Mouse (Mus musculus): ENCODE results near the gene Krtap31-2. TPM values are rescaled to one million over a fixed set of nuclear protein-coding genes. Genes with fewer than 3 reads are reported as not detected.

The Krtap31-2 gene
- polyA plus RNA-seq (2014; fragmentation: Illumina TruSeq; extraction: RNeasy Lipid Tissue Mini Kit (QIAGEN cat#74804); ENCODE audit: insufficient read depth, low read depth, low replicate concordance), result not detected

GRCm38 (mm10) chr11:99935991-99936390, at the start of gene Krtap31-2:
TSS of gene Krtap31-2 (plus strand) at chr11:99936291.

GRCm38 (mm10) chr11:99907620-99908019, 28.5 kb upstream of the Krtap31-2 start, which contains the start of gene Krtap31-1:
TSS of gene Krtap31-1 (plus strand) at chr11:99907920.

GRCm38 (mm10) chr11:99914451-99914850, 21.6 kb upstream of the Krtap31-2 start, which contains the start of gene Gm11565:
TSS of gene Gm11565 (plus strand) at chr11:99914751.

GRCm38 (mm10) chr11:99948175-99948574, 12.1 kb downstream of the Krtap31-2 start, which contains the start of gene Krtap9-5:
TSS of gene Krtap9-5 (plus strand) at chr11:99948475.

GRCm38 (mm10) chr11:99978953-99979352, 42.9 kb downstream of the Krtap31-2 start, which contains the start of gene Krtap29-1:
TSS of gene Krtap29-1 (minus strand) at chr11:99979053.

GRCm38 (mm10) chr11:99986180-99986647, 50.1 kb downstream of the Krtap31-2 start, which contains the start of gene Krtap16-1:
TSS of gene Krtap16-1 (minus strand) at chr11:99986597.

Other genes with a start within 250 kb of the Krtap31-2 start
- not detected for gene Gm14190, start 245.6 kb upstream of the Krtap31-2 start, polyA plus RNA-seq (2014; fragmentation: Illumina TruSeq; extraction: RNeasy Lipid Tissue Mini Kit (QIAGEN cat#74804); ENCODE audit: insufficient read depth, low read depth, low replicate concordance)
- not detected for gene Gm14180, start 202.0 kb upstream of the Krtap31-2 start, polyA plus RNA-seq (2014; fragmentation: Illumina TruSeq; extraction: RNeasy Lipid Tissue Mini Kit (QIAGEN cat#74804); ENCODE audit: insufficient read depth, low read depth, low replicate concordance)
- gene Gm11595, start 163.4 kb upstream of the Krtap31-2 start, polyA plus RNA-seq (2014; fragmentation: Illumina TruSeq; extraction: RNeasy Lipid Tissue Mini Kit (QIAGEN cat#74804); ENCODE audit: insufficient read depth, low read depth, low replicate concordance), result not detected
- not detected for gene Krtap4-8, start 155.6 kb upstream of the Krtap31-2 start, polyA plus RNA-seq (2014; fragmentation: Illumina TruSeq; extraction: RNeasy Lipid Tissue Mini Kit (QIAGEN cat#74804); ENCODE audit: insufficient read depth, low read depth, low replicate concordance)
- not detected for gene Krtap4-9, start 151.1 kb upstream of the Krtap31-2 start, polyA plus RNA-seq (2014; fragmentation: Illumina TruSeq; extraction: RNeasy Lipid Tissue Mini Kit (QIAGEN cat#74804); ENCODE audit: insufficient read depth, low read depth, low replicate concordance)
- gene Gm11596, start 142.8 kb upstream of the Krtap31-2 start, polyA plus RNA-seq (2014; fragmentation: Illumina TruSeq; extraction: RNeasy Lipid Tissue Mini Kit (QIAGEN cat#74804); ENCODE audit: insufficient read depth, low read depth, low replicate concordance), result not detected
- not detected for gene Gm11569, start 137.4 kb upstream of the Krtap31-2 start, polyA plus RNA-seq (2014; fragmentation: Illumina TruSeq; extraction: RNeasy Lipid Tissue Mini Kit (QIAGEN cat#74804); ENCODE audit: insufficient read depth, low read depth, low replicate concordance)
- gene Gm11554, start 131.8 kb upstream of the Krtap31-2 start, polyA plus RNA-seq (2014; fragmentation: Illumina TruSeq; extraction: RNeasy Lipid Tissue Mini Kit (QIAGEN cat#74804); ENCODE audit: insufficient read depth, low read depth, low replicate concordance), result not detected
- not detected for gene Krtap4-13, start 126.4 kb upstream of the Krtap31-2 start, polyA plus RNA-seq (2014; fragmentation: Illumina TruSeq; extraction: RNeasy Lipid Tissue Mini Kit (QIAGEN cat#74804); ENCODE audit: insufficient read depth, low read depth, low replicate concordance)
- not detected for gene Gm11564, start 120.6 kb upstream of the Krtap31-2 start, polyA plus RNA-seq (2014; fragmentation: Illumina TruSeq; extraction: RNeasy Lipid Tissue Mini Kit (QIAGEN cat#74804); ENCODE audit: insufficient read depth, low read depth, low replicate concordance)
- gene 2300003K06Rik, start 98.2 kb upstream of the Krtap31-2 start, polyA plus RNA-seq (2014; fragmentation: Illumina TruSeq; extraction: RNeasy Lipid Tissue Mini Kit (QIAGEN cat#74804); ENCODE audit: insufficient read depth, low read depth, low replicate concordance), result not detected
- gene Krtap4-16, start 84.7 kb upstream of the Krtap31-2 start, polyA plus RNA-seq (2014; fragmentation: Illumina TruSeq; extraction: RNeasy Lipid Tissue Mini Kit (QIAGEN cat#74804); ENCODE audit: insufficient read depth, low read depth, low replicate concordance), result not detected
- not detected for gene Gm11568, start 78.4 kb upstream of the Krtap31-2 start, polyA plus RNA-seq (2014; fragmentation: Illumina TruSeq; extraction: RNeasy Lipid Tissue Mini Kit (QIAGEN cat#74804); ENCODE audit: insufficient read depth, low read depth, low replicate concordance)
- gene Gm11559, start 71.8 kb upstream of the Krtap31-2 start, polyA plus RNA-seq (2014; fragmentation: Illumina TruSeq; extraction: RNeasy Lipid Tissue Mini Kit (QIAGEN cat#74804); ENCODE audit: insufficient read depth, low read depth, low replicate concordance), result not detected
- not detected for gene Krtap9-1, start 62.9 kb upstream of the Krtap31-2 start, polyA plus RNA-seq (2014; fragmentation: Illumina TruSeq; extraction: RNeasy Lipid Tissue Mini Kit (QIAGEN cat#74804); ENCODE audit: insufficient read depth, low read depth, low replicate concordance)
- not detected for gene Gm11567, start 57.1 kb upstream of the Krtap31-2 start, polyA plus RNA-seq (2014; fragmentation: Illumina TruSeq; extraction: RNeasy Lipid Tissue Mini Kit (QIAGEN cat#74804); ENCODE audit: insufficient read depth, low read depth, low replicate concordance)
- not detected for gene Krtap31-1, start 28.4 kb upstream of the Krtap31-2 start, polyA plus RNA-seq (2014; fragmentation: Illumina TruSeq; extraction: RNeasy Lipid Tissue Mini Kit (QIAGEN cat#74804); ENCODE audit: insufficient read depth, low read depth, low replicate concordance)
- not detected for gene Gm11565, start 21.5 kb upstream of the Krtap31-2 start, polyA plus RNA-seq (2014; fragmentation: Illumina TruSeq; extraction: RNeasy Lipid Tissue Mini Kit (QIAGEN cat#74804); ENCODE audit: insufficient read depth, low read depth, low replicate concordance)
- not detected for gene Krtap9-5, start 12.2 kb downstream of the Krtap31-2 start, polyA plus RNA-seq (2014; fragmentation: Illumina TruSeq; extraction: RNeasy Lipid Tissue Mini Kit (QIAGEN cat#74804); ENCODE audit: insufficient read depth, low read depth, low replicate concordance)
- not detected for gene Krtap29-1, start 42.8 kb downstream of the Krtap31-2 start, polyA plus RNA-seq (2014; fragmentation: Illumina TruSeq; extraction: RNeasy Lipid Tissue Mini Kit (QIAGEN cat#74804); ENCODE audit: insufficient read depth, low read depth, low replicate concordance)
- not detected for gene Krtap16-1, start 50.3 kb downstream of the Krtap31-2 start, polyA plus RNA-seq (2014; fragmentation: Illumina TruSeq; extraction: RNeasy Lipid Tissue Mini Kit (QIAGEN cat#74804); ENCODE audit: insufficient read depth, low read depth, low replicate concordance)
- 4.2 TPM for gene Krtap17-1, start 57.7 kb downstream of the Krtap31-2 start, polyA plus RNA-seq (2014; fragmentation: Illumina TruSeq; extraction: RNeasy Lipid Tissue Mini Kit (QIAGEN cat#74804); ENCODE audit: insufficient read depth, low read depth, low replicate concordance)
- not detected for gene Krt33a, start 79.9 kb downstream of the Krtap31-2 start, polyA plus RNA-seq (2014; fragmentation: Illumina TruSeq; extraction: RNeasy Lipid Tissue Mini Kit (QIAGEN cat#74804); ENCODE audit: insufficient read depth, low read depth, low replicate concordance)
- not detected for gene Krt33b, start 93.6 kb downstream of the Krtap31-2 start, polyA plus RNA-seq (2014; fragmentation: Illumina TruSeq; extraction: RNeasy Lipid Tissue Mini Kit (QIAGEN cat#74804); ENCODE audit: insufficient read depth, low read depth, low replicate concordance)
- 0.14 TPM for gene Krt34, start 105.3 kb downstream of the Krtap31-2 start, polyA plus RNA-seq (2014; fragmentation: Illumina TruSeq; extraction: RNeasy Lipid Tissue Mini Kit (QIAGEN cat#74804); ENCODE audit: insufficient read depth, low read depth, low replicate concordance)
- not detected for gene Krt31, start 114.3 kb downstream of the Krtap31-2 start, polyA plus RNA-seq (2014; fragmentation: Illumina TruSeq; extraction: RNeasy Lipid Tissue Mini Kit (QIAGEN cat#74804); ENCODE audit: insufficient read depth, low read depth, low replicate concordance)
- gene Krt32, start 151.9 kb downstream of the Krtap31-2 start, polyA plus RNA-seq (2014; fragmentation: Illumina TruSeq; extraction: RNeasy Lipid Tissue Mini Kit (QIAGEN cat#74804); ENCODE audit: insufficient read depth, low read depth, low replicate concordance), result not detected
- not detected for gene Krt35, start 159.9 kb downstream of the Krtap31-2 start, polyA plus RNA-seq (2014; fragmentation: Illumina TruSeq; extraction: RNeasy Lipid Tissue Mini Kit (QIAGEN cat#74804); ENCODE audit: insufficient read depth, low read depth, low replicate concordance)
- gene Krt36, start 169.3 kb downstream of the Krtap31-2 start, polyA plus RNA-seq (2014; fragmentation: Illumina TruSeq; extraction: RNeasy Lipid Tissue Mini Kit (QIAGEN cat#74804); ENCODE audit: insufficient read depth, low read depth, low replicate concordance), result not detected
- 0.44 TPM for gene Krt13, start 185.3 kb downstream of the Krtap31-2 start, polyA plus RNA-seq (2014; fragmentation: Illumina TruSeq; extraction: RNeasy Lipid Tissue Mini Kit (QIAGEN cat#74804); ENCODE audit: insufficient read depth, low read depth, low replicate concordance)
- 1.0 TPM for gene Krt15, start 199.6 kb downstream of the Krtap31-2 start, polyA plus RNA-seq (2014; fragmentation: Illumina TruSeq; extraction: RNeasy Lipid Tissue Mini Kit (QIAGEN cat#74804); ENCODE audit: insufficient read depth, low read depth, low replicate concordance)
- 168 TPM for gene Krt19, start 212.4 kb downstream of the Krtap31-2 start, polyA plus RNA-seq (2014; fragmentation: Illumina TruSeq; extraction: RNeasy Lipid Tissue Mini Kit (QIAGEN cat#74804); ENCODE audit: insufficient read depth, low read depth, low replicate concordance)